Mouse (Mus musculus) frontal cortex, adult (tissue): ENCODE measurements around the gene Itsn1.

ENCODE experiments used
- ATAC-seq: cut with Nextera tagmentation; 2 replicates; pipeline ENCODE4 v1.9.2; 2017; ENCODE audit warnings: mild to moderate bottlenecking, moderate library complexity, mixed read lengths; ENCODE audit not compliant: low TSS enrichment

Itsn1 gene

DNA sequence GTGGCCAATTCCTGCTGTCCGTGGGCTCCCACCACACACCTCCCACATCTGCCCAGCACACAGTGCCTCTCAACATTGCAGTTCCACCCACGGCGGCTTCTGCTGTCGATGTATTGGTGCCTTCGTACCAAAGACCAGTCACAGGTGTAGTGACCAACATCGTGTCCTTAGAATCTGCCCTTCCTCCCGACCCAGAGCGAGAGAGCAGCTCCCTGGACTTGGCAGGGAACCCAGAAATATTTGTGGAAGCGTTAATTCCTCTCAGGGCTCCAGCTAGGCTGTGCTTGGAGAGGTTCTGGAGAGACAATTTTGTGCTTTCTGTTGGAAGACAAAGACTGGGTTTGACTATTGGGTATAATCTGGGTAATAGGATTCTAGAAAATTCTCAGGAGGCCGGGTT, 217.2 kb downstream of the Itsn1 start:
- ATAC-seq, result no peak

DNA sequence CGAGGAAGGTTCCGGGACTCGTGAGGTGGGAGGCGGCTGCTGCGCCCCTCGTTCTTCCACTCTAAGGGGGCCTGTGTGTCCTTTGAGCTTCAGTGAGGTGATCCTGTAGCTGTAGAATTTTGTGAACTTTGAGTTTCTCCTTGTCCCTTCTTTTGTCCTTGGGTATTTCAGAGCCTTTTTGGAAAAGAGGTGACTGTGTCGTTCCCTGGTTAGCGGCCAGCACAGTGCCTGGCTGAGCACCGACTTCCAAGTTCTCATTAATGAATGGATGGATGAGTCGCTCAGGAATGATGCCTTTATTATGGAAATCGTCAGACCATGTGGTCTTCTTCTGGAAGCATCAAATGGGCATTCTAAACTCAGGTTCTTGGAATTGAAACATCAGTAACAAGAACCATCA, 218.0 kb downstream of the Itsn1 start:
- ATAC-seq, result no peak

DNA sequence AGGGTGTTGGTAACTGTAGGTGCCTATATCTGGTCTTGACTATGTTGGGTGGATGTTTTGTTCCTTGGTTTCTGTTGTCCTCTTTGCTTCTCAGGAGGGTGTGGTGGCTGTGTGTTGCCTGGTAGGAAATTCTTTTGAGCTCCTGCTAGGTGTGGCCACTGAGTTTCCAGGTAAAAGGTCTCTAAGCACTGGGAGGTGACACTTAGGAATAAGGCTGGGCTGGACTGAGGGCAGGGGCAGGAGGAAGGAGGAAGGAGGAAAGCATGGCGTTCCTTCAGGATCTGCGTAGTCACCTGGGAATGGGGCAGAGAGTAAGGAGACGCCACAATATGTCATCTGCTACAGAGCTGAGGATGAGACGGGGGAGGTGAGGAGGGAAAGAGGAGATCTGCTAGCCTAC, 224.9 kb downstream of the Itsn1 start:
- ATAC-seq, result no peak

DNA sequence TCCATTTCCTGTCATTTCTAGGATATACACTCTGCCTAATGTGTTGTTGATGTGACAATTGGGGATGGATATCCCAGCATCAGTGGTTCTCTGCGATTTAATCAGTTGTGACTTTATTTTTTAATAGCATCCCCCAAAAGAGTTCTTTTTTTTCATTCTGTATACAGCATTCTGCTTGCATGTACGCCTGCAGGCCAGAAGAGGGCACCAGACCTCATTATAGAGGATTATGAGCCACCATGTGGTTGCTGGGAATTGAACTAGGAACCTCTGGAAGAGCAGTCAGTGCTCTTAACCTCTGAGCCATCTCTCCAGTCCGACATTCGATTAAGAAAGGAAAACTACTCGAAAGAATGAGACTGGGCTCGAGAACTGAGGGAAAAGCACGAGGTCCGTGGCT, 225.7 kb downstream of the Itsn1 start:
- ATAC-seq, result no peak

DNA sequence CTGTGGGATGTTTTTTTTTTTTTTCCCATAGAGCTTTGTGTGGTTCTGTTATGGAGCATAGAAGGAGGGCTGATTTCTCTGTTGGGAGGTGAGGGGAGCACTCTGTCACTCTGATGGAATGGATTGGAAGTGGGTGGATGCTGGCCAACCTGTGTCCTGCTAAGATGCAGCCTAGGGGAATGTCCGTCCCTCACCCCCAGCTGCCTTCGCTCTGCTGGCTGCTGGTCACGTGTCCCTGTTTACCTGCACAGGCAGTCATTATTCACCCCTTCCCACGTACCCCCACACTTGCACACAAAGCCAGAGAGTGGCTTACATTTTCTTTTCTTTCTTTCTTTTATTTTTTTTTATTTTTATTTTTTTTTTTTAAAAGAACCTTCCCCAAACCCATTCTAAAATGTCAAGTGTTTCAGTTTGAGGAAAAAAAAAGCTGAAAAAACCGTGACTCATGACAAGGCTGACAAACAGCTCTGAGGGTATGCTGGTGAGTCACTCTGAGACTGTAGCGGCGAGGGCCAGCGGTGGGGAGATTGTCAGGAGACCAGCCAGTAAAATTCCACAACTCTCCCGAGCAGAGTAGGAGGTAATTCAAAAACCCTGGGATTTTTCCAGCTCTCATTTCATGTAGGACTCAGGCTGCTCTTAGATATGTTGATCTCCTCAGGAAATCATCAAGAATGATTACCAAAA, 233.3 kb downstream of the Itsn1 start:
- ATAC-seq, result peak; percentile 98

DNA sequence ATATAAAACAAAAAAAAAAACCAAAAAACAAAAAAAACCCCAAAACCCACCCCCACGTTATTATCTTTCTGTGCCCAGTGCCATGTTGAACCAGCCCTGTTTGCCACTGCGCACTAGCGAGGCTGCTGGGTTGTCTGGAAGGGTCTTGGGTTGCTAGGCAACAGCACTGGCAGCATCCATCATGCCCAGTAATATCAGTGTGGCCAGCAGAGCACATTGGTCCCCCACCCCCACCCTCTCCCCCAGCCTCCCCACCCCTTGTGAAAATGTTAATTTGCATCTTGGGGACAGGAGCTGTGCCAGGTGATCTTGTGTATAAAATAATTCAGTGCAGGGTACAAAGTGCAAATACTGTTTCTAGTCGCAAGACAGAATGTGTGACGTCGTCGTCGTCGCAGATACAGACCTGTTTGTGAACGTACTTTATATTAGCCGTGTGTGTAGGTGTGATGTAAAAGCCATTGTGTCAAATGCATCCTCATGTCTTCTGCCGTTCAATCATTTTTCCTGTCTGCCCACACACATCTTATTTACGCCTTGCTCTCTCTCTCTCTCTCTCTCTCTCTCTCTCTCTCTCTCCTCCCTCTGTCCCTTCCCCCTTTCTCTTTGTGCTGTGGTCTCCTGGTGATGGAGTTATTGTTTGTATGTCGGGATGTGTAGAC, 233.9 kb downstream of the Itsn1 start:
- ATAC-seq, result peak; percentile 34

DNA sequence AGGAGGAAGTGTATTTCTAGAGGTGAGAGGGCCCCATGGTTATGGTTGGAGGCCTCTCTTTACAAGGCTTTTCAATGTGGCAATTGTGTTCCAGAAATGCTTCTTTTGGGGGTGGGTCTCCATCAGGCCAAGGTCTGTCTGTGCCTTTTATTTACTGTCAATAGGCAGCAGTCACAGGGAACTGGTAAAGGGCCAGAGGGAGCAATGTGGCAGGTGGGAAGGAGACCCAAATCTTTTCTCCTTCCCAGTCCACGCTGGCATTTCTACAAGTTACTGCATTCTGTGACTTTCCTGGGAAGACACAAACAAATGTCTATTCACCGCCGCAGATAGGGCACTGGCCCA, 234.4 kb downstream of the Itsn1 start:
- no peak for ATAC-seq

DNA sequence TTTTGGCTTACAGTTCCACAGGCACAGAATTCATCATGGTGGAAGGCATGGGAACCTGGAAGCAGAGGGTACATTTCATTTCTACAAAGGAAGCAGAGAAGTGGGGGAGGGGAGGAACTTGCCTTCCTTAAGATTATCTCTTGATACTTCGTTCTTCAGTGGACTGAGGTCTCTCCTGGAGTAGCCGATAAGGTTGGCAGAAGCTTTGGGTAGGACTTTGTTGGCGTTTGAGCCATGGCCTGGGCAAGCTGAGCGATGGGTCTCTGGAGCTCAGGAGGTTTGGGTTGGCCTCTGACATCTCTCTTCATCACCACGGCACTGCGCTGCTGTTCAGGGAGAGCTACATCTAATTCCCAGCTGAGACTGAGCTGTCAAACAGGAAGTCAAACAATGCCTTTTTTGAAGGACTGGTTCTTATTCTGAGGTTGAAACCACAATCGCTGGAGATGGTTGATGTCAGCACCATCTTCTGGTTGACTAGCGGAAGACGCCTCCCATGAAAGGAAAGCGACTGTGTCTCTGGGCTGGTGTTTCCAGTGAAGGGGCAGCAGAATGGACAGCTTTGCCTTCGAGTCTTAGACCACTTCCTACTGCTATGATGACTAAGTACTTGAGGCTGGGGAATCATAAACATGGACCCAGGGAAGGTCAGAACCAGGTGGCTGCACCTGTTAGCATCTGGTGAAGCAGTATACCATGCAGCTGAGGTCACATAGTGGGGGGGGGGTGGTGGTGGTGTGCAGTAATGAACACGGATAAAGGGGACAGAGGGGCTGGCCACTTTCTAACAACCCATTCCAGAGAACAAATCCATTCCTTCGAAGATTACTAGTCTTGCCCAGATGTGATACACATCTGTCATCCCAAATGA, 235.5 kb downstream of the Itsn1 start:
- no peak for ATAC-seq

DNA sequence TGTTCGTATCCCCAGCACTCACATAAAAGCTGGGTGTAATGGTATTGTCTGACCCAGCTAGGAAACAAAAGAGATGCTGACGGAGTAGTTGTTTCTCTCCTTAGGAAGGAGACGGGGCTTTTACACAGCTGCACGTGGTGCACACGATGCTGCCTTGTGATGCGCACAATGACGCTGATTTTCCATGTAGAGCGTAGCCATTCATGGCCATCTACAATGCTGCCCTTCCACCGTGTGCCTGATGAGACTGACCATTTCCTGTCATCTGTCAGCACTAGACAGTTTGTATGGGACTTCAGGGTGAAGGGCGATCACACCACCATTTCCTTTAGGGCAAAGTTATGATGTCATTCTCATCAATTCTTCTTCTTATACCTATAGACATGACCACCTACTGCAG, 239.6 kb downstream of the Itsn1 start:
- ATAC-seq, result no peak

DNA sequence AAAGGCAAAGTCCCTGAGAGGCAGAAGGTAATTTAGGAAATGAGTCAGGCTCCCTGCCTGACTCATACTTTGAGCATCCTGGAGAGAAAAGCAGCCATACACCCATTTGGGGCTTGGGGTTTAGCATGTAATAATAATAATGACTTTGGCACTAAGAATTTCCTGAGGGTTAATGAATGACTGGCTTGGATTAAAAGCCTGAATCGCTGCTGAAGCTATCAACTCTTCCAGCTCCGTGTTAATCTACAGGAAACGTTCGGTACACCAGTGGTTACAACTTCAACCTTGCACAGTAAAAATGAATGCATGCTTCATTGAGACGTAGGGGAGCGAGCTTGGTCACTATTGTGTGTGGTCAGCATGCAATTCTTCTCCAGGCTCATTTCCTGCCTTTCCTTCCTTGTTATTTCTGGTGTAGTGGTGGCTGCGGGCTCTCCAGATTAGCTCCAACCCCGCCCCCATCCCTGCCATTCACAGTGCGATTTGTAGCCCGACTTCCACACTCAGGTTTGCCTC, 240.5 kb downstream of the Itsn1 start:
- ATAC-seq, result no peak
